Mouse (Mus musculus): ENCODE data around the gene Map1lc3b.

Gene Map1lc3b

DNA sequence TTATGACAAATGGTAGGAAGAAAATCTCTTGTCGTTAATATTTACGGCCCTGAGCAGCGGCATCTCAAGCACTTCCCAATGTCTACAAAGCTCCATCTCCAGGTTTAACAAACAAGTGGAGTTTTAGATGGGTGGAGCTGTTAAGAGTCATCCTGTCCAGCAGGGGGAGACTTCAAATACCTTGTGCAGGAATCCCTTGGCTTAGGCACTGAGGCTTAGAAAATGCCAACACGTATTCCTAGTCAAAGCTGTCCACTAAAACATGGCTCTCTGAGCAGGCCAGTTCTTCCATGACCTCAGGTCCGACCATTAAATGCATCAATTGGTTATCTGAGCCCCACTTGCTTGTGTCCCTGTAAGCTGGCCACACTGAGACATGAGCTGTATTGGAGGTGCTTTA lies 17.5 kb downstream of the Map1lc3b start:
- no peak for DNase-seq (ENCODE audit: low spot score in 2 of 2)

DNA sequence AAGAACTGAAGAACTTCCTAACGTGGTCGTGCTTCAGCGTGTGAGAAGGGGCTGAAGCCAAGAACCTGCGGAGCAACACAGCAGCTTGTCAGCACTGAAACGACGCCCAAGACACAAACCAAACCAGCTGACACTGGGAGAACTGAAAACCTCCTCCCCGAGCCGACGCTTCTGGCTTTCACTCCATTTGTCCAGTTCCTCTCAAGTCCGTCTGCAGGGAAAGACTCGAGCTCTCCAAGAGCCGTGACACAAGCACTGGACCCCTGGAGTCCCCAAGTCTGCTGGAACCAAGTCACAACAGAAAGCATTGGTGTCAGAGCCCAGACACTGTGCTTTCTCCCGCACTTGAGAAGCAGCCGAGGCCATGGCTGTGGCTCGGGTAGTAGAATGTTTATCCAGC lies 19.1 kb downstream of the Map1lc3b start:
- no peak for DNase-seq (ENCODE audit: low spot score in 2 of 2)

DNA sequence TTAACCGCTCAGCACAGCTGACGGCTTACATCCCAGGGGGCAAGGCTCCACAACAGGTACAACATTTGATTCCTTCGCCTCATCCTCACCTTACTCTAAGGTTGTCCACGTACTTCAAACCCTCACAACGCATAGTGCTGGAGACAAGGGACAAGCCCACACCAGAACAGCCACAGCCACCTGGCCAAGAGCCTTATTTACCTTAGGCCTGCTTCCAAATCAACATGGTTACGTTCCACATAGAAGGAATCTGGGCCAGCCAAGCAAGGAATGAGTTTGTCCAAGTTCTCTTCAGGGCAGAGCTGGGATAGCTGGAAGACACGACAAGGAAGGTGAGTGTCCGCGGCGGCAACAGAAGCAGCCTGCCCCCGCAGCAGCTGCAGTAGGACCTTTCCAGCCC lies 19.8 kb downstream of the Map1lc3b start:
- no peak for DNase-seq (ENCODE audit: low spot score in 2 of 2)

DNA sequence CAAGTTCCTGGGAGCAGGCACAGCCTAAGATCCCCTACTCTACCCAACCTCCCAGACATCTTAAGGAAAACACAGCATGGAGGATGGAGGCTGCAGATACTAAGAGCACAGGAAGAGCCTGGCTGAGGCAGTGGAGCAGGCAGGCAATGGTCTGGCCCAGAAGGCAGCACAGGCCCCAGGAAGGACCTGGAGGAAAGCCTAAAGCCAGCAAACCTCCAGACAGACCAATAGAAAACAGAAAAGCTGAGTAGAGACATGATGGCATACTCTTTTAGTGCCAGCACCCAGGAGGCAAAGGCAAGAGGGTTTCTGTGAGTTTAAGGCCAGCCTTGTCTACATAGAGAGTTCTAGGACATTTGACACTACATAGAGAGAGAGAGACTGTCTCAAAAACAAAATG lies 23.3 kb downstream of the Map1lc3b start:
- no peak for DNase-seq (ENCODE audit: low spot score in 2 of 2)

DNA sequence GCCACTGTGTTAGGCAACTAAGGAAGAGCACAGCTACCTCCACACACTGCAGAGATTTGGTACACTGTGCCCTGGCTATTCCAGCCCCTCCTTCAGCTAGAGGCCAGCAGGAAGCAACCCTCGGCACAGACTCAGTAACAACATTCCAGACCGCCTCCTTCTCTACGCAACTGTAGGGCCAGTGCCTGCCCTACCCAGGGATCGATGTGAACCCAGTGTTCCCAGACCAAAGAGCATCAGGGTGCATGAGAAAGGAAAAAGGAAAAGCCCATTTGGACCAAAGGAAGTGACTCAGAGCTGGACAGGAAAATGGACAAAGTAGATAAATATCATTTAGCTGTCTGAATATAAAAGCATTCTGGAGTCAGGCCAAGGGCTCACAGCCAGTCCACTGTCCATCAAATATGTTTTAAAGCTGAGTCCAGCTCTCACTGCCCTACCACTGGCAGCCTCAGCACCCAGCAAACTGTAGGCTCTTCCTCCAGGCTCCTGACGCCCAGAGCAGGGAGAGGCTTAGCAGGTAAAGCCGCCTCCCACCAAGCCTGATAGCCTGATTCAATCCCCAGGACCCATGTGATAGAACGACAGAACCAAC lies 29.3 kb downstream of the Map1lc3b start:
- DNase-seq (ENCODE audit: low spot score in 2 of 2) = no peak

DNA sequence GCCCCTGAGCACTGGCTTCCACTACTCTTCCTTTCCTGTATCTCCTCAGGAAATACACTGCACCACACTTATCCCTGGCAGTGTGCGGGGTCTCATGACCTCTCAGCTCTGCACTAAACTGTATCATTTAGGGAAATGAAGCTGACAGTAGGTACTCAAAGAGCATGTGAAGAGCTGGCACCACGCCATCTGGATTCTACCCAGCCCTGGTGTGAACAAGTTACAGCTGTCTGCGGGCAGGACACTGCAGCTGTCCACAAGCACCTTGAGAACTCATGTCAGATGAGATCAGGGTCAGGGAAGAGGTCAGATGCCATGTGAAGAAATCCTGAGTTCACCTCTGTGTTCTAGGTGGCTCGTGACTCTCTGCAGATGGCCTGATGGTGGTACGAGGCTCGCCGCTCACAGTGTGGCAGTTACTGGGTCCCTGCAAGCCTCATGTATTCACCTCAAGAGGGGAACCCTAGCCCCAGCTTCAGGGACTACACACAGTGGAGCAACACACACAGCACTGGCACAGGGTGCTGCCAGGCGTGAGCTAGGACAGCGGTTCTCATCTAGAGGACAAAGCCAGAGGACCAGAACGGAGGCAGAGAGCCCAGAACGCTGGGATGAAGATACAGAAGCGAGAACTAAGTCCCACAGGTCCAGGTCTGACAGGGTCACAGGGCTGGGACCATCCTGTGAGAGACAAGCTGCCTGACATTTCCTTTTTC lies 30.8 kb downstream of the Map1lc3b start:
- DNase-seq (ENCODE audit: low spot score in 2 of 2) = no peak

DNA sequence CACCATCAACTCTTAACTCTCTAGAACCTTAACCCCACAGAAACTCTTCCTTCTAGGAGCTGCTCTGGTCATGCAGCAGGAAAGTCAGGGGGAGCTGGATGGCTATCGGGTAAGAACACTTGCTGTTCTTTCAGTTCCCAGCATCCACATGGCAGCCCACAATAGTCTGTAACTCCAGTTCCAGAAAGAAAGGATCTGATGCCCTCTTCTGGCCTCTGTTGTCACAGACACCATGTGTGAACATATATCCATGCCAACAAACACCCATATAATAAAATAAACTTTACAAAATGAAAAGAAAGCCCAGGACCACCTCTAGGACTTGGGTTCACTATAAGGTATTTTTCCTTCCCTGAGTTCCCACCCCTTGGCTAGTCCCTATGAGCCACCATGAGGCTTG lies 31.7 kb downstream of the Map1lc3b start:
- no peak for DNase-seq (ENCODE audit: low spot score in 2 of 2)

DNA sequence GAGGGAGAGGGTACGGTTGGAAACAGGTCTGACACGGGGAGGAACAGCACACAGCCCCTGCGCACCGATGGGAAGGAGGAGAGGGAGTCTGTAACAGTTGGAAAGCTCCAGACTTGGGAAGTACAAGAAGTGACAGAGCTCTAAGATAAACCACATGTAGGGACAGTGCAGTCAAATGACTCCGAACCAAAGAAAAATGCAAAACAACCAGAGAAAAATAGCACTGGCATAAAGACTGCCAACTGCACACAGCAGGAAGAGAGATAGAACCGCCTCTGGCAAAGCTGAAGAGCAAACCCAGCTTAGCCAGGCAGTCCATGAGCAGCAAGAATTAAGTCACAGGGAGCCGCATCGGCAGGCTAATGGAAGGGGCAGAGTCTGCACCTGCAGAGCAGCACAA lies 32.9 kb downstream of the Map1lc3b start:
- DNase-seq (ENCODE audit: low spot score in 2 of 2) = no peak

DNA sequence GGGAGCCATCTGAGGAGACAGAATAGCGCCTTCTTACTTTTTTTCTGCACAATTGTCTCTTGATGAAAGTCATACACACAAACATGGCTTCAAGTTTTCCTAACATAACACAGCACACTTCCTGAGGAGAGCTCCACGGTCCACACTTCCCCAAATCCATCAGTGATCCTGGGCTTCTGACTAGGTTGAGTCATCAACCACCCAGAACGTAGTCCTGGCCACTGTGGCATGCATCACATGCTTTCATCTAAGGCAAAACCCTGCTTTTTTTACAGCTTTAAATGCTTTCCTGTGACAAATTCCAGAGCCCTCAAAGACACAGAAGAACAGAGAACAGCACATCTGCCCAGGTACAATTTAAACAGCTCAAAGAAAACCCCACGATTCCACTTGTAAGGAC lies 38.5 kb downstream of the Map1lc3b start:
- no peak for DNase-seq (ENCODE audit: low spot score in 2 of 2)

DNA sequence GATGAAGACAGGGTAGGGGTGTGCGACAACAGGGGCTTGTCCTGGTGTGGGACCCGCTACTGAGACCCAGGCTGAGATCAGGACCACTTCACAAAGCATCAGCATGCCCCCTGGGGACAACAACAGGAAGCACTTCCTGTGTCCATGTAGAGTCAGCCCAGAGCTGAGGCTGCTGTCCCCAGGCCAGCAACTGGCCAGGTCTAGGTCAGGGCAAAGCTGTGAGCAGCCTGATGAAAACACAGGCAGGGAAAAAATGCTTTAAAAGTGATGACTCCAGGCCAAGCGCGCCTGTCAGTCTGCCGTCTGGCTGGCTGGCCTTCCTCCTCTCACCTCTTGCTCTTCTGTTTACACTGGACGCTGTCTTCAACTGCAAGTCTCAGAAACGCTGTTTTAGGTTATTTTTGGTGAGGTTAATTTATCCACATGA lies 41.5 kb downstream of the Map1lc3b start:
- DNase-seq (ENCODE audit: low spot score in 2 of 2) = no peak

DNA sequence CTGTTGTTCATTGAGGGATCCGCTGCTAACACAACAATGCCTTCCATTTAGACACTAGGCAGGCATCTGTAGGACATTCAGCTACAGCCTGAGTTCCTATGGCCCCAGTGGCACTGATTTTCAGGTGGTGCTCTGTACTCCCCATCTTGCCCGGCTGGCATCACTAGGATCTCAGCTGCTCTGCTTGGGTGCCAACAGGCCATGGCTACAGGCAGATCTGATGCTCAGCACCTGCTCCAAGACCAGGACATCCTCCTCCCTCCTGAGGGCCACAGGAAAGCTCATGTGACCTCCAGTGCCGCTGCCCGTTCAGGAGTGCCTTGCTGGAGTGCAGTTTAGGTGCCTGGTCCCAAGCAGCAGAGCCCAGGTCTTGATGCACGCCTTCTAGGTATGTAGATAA lies 42.2 kb downstream of the Map1lc3b start:
- no peak for DNase-seq (ENCODE audit: low spot score in 2 of 2)

DNA sequence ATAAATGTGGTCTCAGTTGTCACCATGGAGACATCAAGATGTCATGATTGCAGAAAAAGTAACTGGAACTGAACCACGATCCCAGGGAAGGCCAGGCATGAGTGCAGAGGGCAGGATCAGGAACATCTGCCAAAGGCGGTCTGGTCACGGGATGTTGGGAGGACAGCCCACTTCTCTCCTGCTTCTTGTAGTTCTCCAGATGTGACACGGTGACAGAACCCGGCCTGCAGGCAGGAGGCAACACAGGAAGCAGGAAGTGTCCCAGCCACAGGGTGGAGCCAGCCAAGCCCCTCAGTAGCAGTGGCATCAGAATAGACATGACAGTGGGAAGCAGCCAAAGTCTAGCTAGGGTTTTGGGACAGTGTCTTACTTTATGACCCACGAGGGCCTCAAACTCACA lies 45.4 kb downstream of the Map1lc3b start:
- no peak for DNase-seq (ENCODE audit: low spot score in 2 of 2)

DNA sequence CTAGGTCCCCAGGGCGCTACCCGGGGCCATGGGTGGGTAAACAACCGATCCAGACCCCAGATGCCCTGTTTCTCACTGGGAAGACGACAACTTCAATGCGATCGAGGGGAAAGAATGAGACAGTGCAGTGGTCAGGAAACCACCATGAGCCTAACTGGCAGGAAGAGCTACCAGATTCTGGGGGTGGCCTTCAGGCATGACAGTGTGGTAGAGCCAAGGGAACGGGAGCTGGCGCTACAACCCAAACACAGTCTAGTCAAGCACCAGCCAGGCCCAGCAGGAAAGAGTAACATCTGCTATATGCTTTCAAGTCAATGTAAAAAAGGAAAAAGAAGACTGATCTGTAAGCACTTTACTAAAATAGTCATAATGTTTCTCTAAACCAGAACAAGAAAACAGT lies 46.0 kb downstream of the Map1lc3b start:
- no peak for DNase-seq (ENCODE audit: low spot score in 2 of 2)

DNA sequence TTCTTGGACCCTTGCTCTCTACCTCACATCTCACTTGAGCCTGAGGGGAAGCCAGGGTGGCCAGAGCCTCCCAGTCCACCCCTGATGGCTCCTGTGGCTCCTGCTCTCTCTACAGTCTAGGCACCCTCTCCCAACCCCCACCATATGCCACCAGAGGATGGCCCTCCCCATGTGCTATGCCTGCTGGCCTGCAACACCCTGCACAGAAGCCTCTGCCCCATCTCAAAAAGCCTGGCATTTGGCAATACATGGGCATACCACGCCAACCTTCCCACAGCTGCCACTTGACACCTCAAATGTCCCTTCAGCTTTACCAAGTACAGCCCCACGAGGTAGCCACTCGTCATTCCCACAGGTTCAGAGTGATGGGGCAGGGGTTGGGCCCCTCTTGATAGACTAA lies 52.6 kb downstream of the Map1lc3b start:
- DNase-seq (ENCODE audit: low spot score in 2 of 2) = no peak

DNA sequence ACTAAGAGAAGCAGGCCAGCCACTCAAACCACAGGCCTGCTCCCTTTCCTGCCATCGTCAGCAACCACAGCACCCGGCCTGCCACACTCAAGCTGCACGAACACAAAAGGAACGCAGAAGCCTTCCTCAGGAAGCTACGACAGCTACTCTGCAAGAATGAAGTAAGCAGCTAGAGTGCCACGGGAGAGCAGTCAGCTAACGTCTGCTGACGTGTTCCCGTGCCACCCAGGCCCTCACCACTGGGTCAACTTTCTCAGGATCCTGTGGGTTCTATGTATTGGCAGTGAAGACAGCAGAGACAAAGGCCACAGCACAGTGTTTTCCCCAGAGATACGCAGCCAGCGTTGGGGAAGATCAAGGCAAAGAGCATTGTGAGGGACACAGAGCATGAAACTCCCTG lies 53.2 kb downstream of the Map1lc3b start:
- DNase-seq (ENCODE audit: low spot score in 2 of 2) = no peak

DNA sequence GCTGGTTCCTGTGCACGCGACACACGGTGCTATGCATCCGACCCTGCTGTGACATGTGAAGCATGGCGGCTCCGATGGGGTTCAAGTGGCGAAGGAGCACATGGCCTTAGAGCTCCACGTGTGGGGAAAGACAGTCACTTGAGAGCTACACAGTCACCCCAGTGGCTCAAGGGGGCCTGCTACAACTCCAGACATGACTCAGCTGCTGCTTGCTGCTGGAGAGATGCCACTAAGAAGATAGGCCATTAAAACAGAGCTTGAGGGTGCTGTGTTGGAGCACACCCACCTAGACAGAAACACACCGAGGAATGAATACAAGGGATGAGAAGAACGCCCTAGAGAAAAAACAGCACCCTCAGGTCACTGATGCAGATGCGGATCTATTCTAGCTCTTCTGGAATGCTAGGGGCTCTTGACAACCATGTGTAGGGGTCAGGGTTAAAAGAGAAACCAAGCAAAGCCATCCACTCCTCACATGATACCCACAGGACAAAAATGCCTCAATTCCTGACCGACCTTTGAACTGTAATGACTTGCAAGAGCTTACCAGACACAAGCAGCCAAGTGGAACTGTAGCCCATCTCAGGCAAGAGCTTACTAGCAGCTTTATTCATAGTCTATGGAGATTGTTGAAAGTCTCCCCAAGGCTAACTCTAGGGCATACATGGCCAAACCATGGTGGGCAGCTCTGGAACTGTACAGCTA lies 57.5 kb downstream of the Map1lc3b start:
- no peak for DNase-seq (ENCODE audit: low spot score in 2 of 2)
